Mouse (Mus musculus) neural tube, embryonic 12.5 days (tissue): Measurements from ENCODE around the gene Ceacam19. TPM values are rescaled to one million over a fixed set of nuclear protein-coding genes. Genes with fewer than 3 reads are reported as not detected.

Experiments used
- ATAC-seq: fragments of 200-750 bp; cut with Nextera tagmentation; 2 replicates; pipeline ENCODE4 v1.8.0; 2017; ENCODE audit warnings: low read depth, mild to moderate bottlenecking, moderate TSS enrichment, moderate library complexity; ENCODE audit not compliant: low FRiP score
- H3K27ac ChIP-seq: fragments of 300-500 bp; sonication (generic); 2 replicates; pipeline ENCODE4 v1.5.1; 2016
- H3K27me3 ChIP-seq: fragments of 300-500 bp; sonication (generic); replicated peaks from 2 replicates; pipeline ENCODE4 v1.6.1; 2016; ENCODE audit warnings: mild to moderate bottlenecking
- H3K36me3 ChIP-seq: fragments of 300-500 bp; sonication (generic); 2 replicates; pipeline ENCODE4 v1.6.1; 2016; ENCODE audit warnings: mild to moderate bottlenecking
- H3K4me1 ChIP-seq: fragments of 300-500 bp; sonication (generic); 2 replicates; pipeline ENCODE4 v1.6.1; 2016
- H3K4me2 ChIP-seq: fragments of 300-500 bp; sonication (generic); replicated peaks from 2 replicates; pipeline ENCODE4 v1.6.1; 2016; ENCODE audit warnings: mild to moderate bottlenecking
- H3K4me3 ChIP-seq: fragments of 300-500 bp; sonication (generic); 2 replicates; pipeline ENCODE4 v1.5.1; 2016
- H3K9ac ChIP-seq: fragments of 300-500 bp; sonication (generic); 2 replicates; pipeline ENCODE4 v1.6.1; 2016; ENCODE audit warnings: mild to moderate bottlenecking
- H3K9me3 ChIP-seq: fragments of 300-500 bp; sonication (generic); 2 replicates; pipeline ENCODE4 v1.6.1; 2016; ENCODE audit warnings: mild to moderate bottlenecking
- WGBS: fragments of 180-500 bp; shearing (Covaris S2); methylation state at CpG from one replicate; pipeline ENCODE4 v1.1.7; 2016; 5-methylcytosine and 5-hydroxymethylcytosine counted together
- polyA plus RNA-seq: library from polyadenylated mRNA; unstranded; fragments of >200 nt; fragmentation: Nextera tagmentation; extraction: Ambion mirVana; gene quantifications from 2 replicates; pipeline ENCODE4 v1.2.1, GENCODE M21; 2016

The Ceacam19 gene
- polyA plus RNA-seq, 1 experiment from 2014 or later = not detected

DNA sequence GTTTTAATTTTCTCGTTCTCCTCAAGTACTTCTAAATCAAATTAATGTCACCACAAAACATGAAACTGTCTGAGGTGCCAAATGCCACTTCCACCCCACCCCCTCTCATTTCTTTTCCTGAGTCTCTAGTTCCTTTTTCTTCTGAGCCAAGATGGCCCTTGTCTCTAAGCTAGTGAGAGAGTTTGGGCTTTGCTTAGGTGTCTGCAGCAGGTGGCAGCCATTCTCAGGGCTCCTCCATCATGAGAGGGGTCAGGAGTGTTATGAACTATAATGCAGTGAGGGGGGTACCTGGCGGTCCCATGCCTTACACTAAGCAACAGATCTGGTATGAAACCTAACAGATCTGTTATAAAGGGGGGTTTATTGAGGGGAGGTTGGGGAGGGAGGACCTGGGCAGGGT is 35.6 kb upstream of the Ceacam19 start:
- Histone ChIP-seq H3K4me1 (no peaks in the 10 kb centered on the region; the same call in 1 of the 2 replicates), H3K36me3 (no peaks in the 10 kb centered on the region), H3K4me3 (no peak overlapping the region), H3K9ac (no peak overlapping the region), H3K27ac (no peak overlapping the region), H3K27me3 (no peaks in the 10 kb centered on the region), H3K4me2 (no peak overlapping the region), H3K9me3 (no peaks in the 10 kb centered on the region)
- ATAC-seq = no peak
- 48% methylated on average over 2 of the region's 2 CpGs for WGBS

DNA sequence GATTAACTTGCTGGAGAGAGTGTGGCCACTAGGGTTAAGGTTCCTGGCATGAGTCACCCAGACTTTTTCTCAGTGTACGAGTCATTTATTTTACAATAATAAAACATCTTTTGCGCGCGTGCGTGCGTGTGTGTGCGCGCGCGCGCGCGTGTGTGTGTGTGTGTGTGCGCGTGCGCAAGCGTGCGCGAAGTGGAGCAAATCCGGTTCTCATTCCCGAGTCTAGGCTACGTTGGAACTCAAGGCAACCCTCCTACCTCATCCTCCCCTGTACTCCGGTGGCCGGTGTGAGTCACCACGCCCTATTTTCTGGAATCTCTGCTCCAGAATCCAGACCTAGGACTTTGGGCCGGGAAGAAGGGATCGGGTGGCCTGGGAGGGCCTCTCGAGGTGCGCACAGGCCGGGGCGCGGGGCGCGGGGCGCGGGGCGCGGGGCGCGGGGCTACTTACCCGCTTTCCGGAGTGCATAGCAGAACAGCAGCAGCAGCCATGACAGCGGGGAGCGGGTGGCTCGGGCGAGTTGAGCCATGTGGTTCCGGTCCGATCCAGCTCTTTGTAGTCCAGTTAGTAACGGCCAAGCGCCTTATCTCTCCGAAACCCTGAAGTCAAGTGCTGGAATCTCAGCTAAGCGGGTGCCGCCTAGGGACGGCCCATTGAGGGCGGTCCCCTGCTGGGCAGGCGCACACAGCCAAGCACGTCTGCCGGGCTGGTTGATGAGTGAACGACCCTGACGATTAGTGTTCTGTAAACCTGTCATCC is 32.9 kb upstream of the Ceacam19 start, which contains the start of gene Pvr:
Pvr (minus strand) TSS at position 655 of the 756 bp plus-strand sequence.
- Histone ChIP-seq H3K27me3 (no peaks in the 10 kb centered on the region), H3K4me1 (no peaks in the 10 kb centered on the region; the same call in 1 of the 2 replicates), H3K4me3 (peak within 1 kb of the TSS; percentile 56), H3K36me3 (peaks cover 10% of the 10 kb centered on the region; the same call in 1 of the 2 replicates), H3K9me3 (no peaks in the 10 kb centered on the region), H3K4me2 (peak within 1 kb of the TSS; percentile 68), H3K9ac (peak within 1 kb of the TSS; percentile 67), H3K27ac (0 out of 2 replicates have a peak within 1 kb of the TSS, but pooled peaks have one; percentile 60)
- ATAC-seq = peak; percentile 84
- WGBS = under 1% methylated on average over 60 of the region's 60 CpGs

DNA sequence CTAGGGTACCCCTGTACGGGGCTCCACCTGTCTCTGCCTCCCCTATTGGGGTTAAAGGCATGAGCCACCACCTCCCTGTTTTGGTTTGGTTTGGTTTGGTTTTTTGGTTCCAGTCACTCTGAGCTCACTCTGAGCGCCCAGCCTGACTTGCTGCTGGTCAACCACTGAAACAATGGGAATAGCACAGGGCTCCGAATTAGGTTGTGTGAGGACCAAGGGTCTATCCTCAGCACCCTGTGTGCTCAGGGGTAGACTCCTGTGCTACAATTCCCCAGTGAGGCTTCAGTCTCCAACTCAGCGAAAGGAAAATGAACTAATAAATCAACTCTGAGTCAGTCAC is 32.4 kb upstream of the Ceacam19 start:
- Histone ChIP-seq H3K27ac (no peak overlapping the region), H3K4me1 (no peaks in the 10 kb centered on the region; the same call in 1 of the 2 replicates), H3K27me3 (no peaks in the 10 kb centered on the region), H3K9ac (peak overlapping the region; percentile 67), H3K9me3 (no peaks in the 10 kb centered on the region), H3K36me3 (peaks cover 10% of the 10 kb centered on the region; the same call in 1 of the 2 replicates), H3K4me2 (peak overlapping the region; percentile 68), H3K4me3 (peak overlapping the region; percentile 56)
- WGBS = 40% methylated on average over 4 of the region's 4 CpGs
- peak; percentile 51; the same call in 1 of the 2 replicates for ATAC-seq

DNA sequence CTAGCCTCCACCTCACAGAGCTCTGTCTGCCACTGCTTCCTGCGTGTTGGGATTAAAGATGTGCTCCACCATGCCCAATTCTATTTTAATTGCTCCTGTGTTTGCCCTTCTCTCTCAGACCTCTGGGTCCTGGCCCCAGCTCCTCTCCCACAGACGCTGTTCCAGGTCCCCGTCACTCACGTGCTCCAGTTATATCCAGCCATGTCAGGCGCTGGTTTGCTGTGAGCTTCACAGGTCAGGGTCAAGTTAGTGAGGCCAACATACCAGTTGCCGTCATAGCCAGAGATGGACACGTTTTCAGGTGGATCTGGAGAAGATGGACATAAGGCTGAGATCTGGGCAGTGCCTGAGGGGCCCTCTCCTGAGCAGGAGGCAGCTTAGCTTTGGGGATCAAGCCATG is 26.8 kb upstream of the Ceacam19 start:
- no peak for ATAC-seq
- Histone ChIP-seq H3K9me3 (no peaks in the 10 kb centered on the region), H3K4me1 (no peaks in the 10 kb centered on the region), H3K36me3 (peaks cover 10% of the 10 kb centered on the region; the same call in 1 of the 2 replicates), H3K27me3 (no peaks in the 10 kb centered on the region), H3K9ac (no peak overlapping the region), H3K4me2 (no peak overlapping the region), H3K27ac (no peak overlapping the region), H3K4me3 (no peak overlapping the region)
- 87% methylated on average over 7 of the region's 7 CpGs for WGBS

DNA sequence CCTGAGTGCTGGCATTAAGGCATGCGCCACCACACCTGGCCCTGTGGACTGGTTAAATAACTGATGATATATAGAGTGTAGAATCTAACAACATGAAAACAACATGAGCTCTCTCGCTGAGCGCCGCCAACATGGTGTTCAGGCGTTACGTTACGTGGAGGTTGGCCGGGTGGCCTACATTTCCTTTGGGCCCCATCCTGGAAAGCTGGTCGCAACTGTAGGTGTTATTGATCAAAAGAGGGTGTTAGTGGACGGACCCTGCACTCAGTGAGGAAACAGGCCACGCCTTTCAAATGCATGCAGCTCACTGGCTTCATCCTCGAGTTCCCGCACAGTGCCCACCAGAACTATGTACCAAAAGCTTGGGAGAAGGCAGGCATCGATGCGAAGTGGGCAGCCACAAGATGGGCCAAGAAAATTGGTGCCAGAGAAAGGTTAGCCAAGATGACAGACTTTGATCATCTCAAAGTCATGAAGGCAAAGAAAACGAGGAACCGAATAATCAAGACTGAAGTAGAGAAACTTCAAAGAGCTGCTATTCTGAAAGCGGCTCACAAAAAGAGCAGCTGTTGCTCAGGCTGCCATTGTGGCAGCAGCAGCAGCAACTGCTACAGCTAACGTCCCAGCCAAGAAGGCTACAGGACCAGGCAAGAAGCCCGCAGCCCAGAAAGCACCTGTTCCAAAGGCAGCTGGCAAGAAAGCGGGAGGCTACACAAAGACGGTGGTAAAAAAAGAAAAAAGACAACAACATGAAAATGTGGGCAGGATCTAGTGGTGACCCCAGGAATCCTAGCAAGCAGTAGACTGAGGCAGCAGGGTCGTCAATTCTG is 24.1 kb upstream of the Ceacam19 start:
- WGBS = 90% methylated on average over 23 of the region's 23 CpGs
- no peak for ATAC-seq
- no peaks in the 10 kb centered on the region for H3K4me1 ChIP-seq

DNA sequence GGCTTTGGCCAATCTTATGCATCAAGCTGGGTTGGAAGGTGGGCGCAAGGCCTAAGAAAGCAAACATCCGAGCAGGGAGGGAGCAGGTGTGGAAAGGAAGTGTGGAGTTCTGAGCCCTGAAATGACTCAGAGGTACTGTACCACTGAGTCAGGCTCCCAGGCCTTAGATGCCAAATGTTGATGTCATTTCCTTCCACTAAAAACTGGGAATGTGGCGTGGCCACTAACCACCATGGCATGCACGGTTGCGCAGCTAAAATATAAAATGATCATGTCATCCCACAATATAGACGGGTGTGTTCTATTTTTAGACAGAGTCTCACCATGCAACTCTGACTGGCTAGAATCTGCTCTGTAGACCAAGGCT is 23.5 kb upstream of the Ceacam19 start:
- Histone ChIP-seq H3K9ac (no peak overlapping the region), H3K4me1 (no peaks in the 10 kb centered on the region), H3K4me3 (no peak overlapping the region), H3K27ac (no peak overlapping the region), H3K27me3 (no peaks in the 10 kb centered on the region), H3K4me2 (no peak overlapping the region), H3K9me3 (peaks cover 6% of the 10 kb centered on the region; the same call in 1 of the 2 replicates), H3K36me3 (peaks cover 18% of the 10 kb centered on the region; the same call in 1 of the 2 replicates)
- WGBS = 94% methylated on average over 6 of the region's 6 CpGs
- ATAC-seq = peak; percentile 52

More for the DNA sequence above, 24.1 kb upstream of the Ceacam19 start:
- Histone ChIP-seq H3K36me3 (peaks cover 18% of the 10 kb centered on the region; the same call in 1 of the 2 replicates), H3K9me3 (peaks cover 1% of the 10 kb centered on the region; the same call in 1 of the 2 replicates), H3K27ac (no peak overlapping the region), H3K9ac (no peak overlapping the region), H3K4me2 (no peak overlapping the region), H3K27me3 (no peaks in the 10 kb centered on the region), H3K4me3 (no peak overlapping the region)

DNA sequence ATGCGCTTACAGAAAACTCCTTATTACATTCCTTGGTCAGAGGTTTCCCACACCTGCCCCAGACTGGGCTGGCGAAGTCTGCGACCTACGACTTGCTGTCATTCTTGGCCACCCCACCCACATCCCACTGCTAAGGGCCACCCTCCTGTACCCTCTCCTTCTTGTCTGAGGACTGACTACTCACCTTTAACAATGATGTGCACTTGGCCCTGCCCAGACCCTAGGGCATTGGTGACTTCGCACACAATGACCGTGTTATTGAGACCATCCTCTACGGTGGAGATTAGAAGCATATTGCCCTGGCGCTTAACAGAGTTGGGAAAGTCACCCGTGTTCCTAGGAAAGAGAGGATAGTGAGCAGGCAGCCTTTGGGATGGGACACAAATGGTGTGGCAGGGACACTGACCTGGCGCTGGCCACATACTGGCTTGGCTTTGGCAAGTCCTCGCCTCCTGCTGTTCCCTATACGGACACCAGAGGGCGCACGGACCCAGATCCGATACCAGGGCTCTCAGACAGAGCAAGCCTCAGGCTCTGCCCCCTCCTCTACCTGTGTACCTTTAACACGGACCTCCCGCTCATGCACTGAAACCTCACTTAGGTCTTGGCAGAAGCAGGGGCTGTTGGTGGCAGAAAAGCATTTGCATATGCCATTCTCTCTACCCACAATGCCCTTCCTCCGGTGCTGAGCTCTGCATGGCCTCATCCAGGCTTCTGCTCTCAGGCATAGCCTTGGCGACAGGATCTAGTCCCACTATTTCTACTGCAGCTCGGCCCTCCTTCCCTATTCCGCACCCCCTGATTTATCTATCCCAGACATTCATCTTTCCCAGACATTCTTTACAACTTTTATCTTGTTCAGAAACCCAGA is 22.9 kb upstream of the Ceacam19 start:
- peak; percentile 80 for ATAC-seq
- Histone ChIP-seq H3K9ac (no peak overlapping the region), H3K27me3 (no peaks in the 10 kb centered on the region), H3K4me1 (no peaks in the 10 kb centered on the region), H3K36me3 (peaks cover 13% of the 10 kb centered on the region; the same call in 1 of the 2 replicates), H3K4me3 (no peak overlapping the region), H3K4me2 (no peak overlapping the region), H3K9me3 (peaks cover 6% of the 10 kb centered on the region; the same call in 1 of the 2 replicates), H3K27ac (no peak overlapping the region)
- 51% methylated on average over 21 of the region's 21 CpGs for WGBS

DNA sequence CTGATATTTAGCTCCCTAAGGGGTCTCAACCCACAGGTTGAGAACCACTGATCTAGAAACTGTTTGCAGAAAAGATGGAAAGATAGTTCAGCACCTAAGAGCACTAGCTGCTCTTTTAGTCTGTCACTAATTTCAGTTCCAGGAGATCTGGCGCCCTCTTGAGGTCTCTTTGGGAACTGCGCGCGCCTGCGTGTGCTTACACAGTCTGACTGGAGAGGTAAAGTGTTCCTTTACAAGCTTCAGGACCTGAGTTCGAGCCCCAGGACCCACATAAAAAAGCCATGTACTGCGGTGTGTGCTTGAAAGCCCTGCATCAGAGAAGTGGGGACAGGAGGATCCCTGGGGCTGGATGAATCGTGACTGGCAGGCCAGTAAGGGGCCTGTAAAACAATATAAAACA is 2.1 kb upstream of the Ceacam19 start:
- H3K27ac ChIP-seq = no peak overlapping the region
- no peaks in the 10 kb centered on the region for H3K36me3 ChIP-seq
- H3K4me3 ChIP-seq = no peak overlapping the region
- ATAC-seq = no peak
- H3K27me3 ChIP-seq = no peaks in the 10 kb centered on the region
- no peaks in the 10 kb centered on the region for H3K4me1 ChIP-seq
- no peaks in the 10 kb centered on the region for H3K9me3 ChIP-seq
- 48% methylated on average over 8 of the region's 8 CpGs for WGBS
- no peak overlapping the region for H3K9ac ChIP-seq
- H3K4me2 ChIP-seq = no peak overlapping the region

DNA sequence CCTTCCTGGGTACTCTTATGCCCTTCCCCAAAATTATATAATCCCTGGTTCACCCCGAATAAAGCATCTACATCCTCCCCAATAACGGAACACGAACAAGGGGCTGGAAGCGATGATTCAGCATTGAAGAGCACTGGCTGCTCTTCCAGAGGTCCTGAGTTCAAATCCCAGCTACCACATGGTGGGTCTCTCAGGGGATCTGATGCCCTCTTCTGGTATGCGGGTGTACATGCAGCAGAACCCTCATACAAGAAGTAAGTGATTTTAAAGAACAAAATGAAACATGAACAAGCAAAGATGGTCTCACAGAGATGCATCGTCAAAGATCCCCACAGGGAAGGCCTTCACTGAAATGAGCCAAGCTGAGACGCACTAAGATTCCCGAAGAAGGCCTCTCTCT is 7.0 kb downstream of the Ceacam19 start:
- H3K4me2 ChIP-seq = no peak overlapping the region
- no peaks in the 10 kb centered on the region for H3K4me1 ChIP-seq
- no peak overlapping the region for H3K9ac ChIP-seq
- ATAC-seq = no peak
- no peak overlapping the region for H3K27ac ChIP-seq
- H3K36me3 ChIP-seq = no peaks in the 10 kb centered on the region
- H3K9me3 ChIP-seq = no peaks in the 10 kb centered on the region
- H3K4me3 ChIP-seq = no peak overlapping the region
- no peaks in the 10 kb centered on the region for H3K27me3 ChIP-seq
- 82% methylated on average over 8 of the region's 8 CpGs for WGBS

DNA sequence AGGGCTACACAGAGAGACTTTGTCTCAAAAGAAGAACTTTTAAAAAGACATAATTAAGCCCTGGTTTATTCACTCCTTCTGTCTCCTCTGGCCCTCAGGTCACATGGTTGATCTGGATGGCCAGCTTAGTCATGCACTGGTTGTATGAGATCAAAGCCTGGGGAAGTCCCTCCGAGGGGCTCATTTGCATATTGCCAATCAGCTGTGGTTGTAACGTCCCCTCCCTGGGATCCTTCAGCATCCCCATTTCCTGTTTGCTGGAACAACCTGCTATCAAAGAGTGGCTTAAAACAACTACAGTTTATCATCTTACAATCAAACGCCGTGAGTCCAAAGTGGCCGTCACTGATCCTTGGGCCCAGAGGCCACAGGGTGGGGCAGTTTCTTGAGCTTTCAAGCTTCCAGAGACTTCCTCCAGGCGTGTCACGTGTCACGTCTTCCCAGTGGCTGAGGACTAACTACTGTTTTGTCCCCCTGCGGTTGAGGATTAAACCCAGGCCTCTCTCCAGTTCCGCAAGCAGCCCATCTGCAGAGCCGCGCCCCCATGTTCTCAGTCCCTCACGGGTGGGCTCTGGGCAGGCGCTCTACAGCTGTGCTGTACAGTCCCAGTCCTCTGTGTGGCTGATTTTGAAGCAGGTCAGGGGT is 10.9 kb downstream of the Ceacam19 start:
- Histone ChIP-seq H3K4me3 (no peak overlapping the region), H3K4me2 (no peak overlapping the region), H3K4me1 (no peaks in the 10 kb centered on the region), H3K27ac (no peak overlapping the region), H3K27me3 (no peaks in the 10 kb centered on the region), H3K36me3 (no peaks in the 10 kb centered on the region), H3K9ac (no peak overlapping the region), H3K9me3 (no peaks in the 10 kb centered on the region)
- no peak for ATAC-seq
- WGBS = 63% methylated on average over 14 of the region's 14 CpGs

DNA sequence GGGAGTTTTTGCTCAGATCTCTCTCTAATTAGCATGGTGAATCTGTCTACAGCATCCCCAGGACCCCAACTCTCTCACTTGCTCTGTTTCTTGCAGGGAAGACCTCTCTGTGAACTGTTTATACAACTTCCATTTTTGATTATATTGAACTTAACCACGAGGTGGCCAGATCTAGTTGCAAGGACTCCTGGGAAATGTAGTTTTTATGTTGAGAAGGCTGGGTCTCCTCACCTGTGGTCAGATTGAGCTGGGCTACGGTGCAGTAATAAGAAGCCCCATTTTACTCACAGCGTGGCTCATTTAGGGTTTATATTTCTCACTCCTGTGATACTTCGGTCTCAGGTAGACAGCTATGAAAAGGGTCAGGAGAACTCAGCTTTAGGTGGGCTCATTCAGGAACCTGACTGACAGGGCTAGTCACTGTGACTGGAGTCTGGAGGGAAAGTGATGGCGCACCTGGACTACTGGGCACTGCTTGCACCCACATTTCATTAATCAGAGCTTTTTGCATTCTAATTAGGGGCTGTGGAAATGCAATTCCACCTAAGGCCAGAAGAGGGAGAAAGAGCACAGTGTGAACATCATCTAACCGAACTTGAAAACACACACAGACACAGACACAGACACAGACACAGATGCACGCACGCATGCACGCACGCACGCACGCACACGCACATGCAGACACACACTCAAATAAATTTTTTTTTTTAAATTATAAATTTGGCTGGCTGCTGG is 11.7 kb downstream of the Ceacam19 start:
- Histone ChIP-seq H3K9me3 (no peaks in the 10 kb centered on the region), H3K4me1 (no peaks in the 10 kb centered on the region), H3K4me3 (no peak overlapping the region), H3K4me2 (no peak overlapping the region), H3K27me3 (no peaks in the 10 kb centered on the region), H3K27ac (no peak overlapping the region), H3K9ac (no peak overlapping the region), H3K36me3 (no peaks in the 10 kb centered on the region)
- 62% methylated on average over 13 of the region's 13 CpGs for WGBS
- ATAC-seq = peak; percentile 52
